Comparison of ENCODE assay signal across 29 mouse cellular contexts in the genomic region with DNA sequence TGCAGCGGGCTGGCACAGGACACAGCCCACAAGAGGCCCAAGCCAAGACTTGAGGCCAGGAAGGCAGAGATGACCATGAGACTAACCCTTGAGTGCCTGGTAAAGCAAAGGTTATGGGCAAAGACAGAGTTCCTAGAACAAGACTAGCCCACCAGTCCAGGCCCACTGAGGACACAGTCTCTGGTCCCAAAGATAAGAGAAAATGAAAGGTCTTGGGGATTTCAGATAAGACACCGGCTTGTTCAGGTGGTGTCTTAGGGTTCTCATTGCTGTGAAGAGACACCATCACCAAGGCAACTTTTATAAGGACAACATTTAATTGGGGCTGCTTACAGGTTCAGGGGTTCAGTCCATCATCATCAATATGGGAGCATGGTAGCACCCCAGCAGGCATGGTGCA.
"Had no signal": no experiment of that assay in that cellular context is flagged by ENCODE, and none has a peak within 500 bp of the region (broad histone marks: within the 10 kb centered on the region; RNA-seq: fewer than 3 reads in every experiment).

No protein-coding gene starts in this region.

- ATAC-seq: liver, postnatal 0 days; midbrain, embryonic 13.5 days; midbrain, embryonic 15.5 days; midbrain, embryonic 16.5 days had no signal

- H3K9me3 ChIP-seq: limb, embryonic 10.5 days; limb, embryonic 12.5 days; limb, embryonic 13.5 days; limb, embryonic 15.5 days; liver, embryonic 13.5 days; liver, embryonic 15.5 days; lung, embryonic 15.5 days; megakaryocyte, embryonic 14.5 days; midbrain, embryonic 10.5 days; midbrain, embryonic 12.5 days; midbrain, embryonic 13.5 days; midbrain, embryonic 15.5 days; neural tube, embryonic 12.5 days; neural tube, embryonic 13.5 days had no signal

- H3K27ac ChIP-seq: limb, embryonic 10.5 days; limb, embryonic 12.5 days; limb, embryonic 13.5 days; limb, embryonic 15.5 days; liver, embryonic 13.5 days; liver, embryonic 14.5 days; liver, embryonic 15.5 days; lung, embryonic 15.5 days; macrophage; midbrain, embryonic 10.5 days; midbrain, embryonic 12.5 days; midbrain, embryonic 13.5 days; midbrain, embryonic 15.5 days; neural tube, embryonic 12.5 days; neural tube, embryonic 13.5 days had no signal

- H3K27me3 ChIP-seq: limb, embryonic 12.5 days; limb, embryonic 13.5 days; limb, embryonic 15.5 days; liver, embryonic 13.5 days; liver, embryonic 15.5 days; lung, embryonic 15.5 days; midbrain, embryonic 12.5 days; midbrain, embryonic 13.5 days; midbrain, embryonic 15.5 days; neural tube, embryonic 12.5 days; neural tube, embryonic 13.5 days had no signal

- H3K4me1 ChIP-seq: limb, embryonic 12.5 days; midbrain, embryonic 15.5 days had no signal

- H3K4me2 ChIP-seq: limb, embryonic 12.5 days; limb, embryonic 13.5 days; limb, embryonic 15.5 days; liver, embryonic 13.5 days; liver, embryonic 15.5 days; lung, embryonic 14.5 days; lung, embryonic 15.5 days; midbrain, embryonic 11.5 days; midbrain, embryonic 12.5 days; midbrain, embryonic 13.5 days; midbrain, embryonic 15.5 days; neural tube, embryonic 12.5 days; neural tube, embryonic 13.5 days had no signal

- H3K4me3 ChIP-seq: limb, embryonic 10.5 days; limb, embryonic 12.5 days; limb, embryonic 13.5 days; limb, embryonic 15.5 days; liver, embryonic 13.5 days; liver, embryonic 15.5 days; lung, embryonic 15.5 days; megakaryocyte, embryonic 14.5 days; midbrain, embryonic 10.5 days; midbrain, embryonic 12.5 days; midbrain, embryonic 13.5 days; midbrain, embryonic 15.5 days; myocyte; neural tube, embryonic 12.5 days; neural tube, embryonic 13.5 days had no signal

- DNase-seq: left cerebral cortex, postnatal 4 days; liver; liver, embryonic 13.5 days; liver, postnatal 0 days; lung, adult 18-20 months; lung, adult 2 months; lung, embryonic 14.5 days; lung, postnatal 10 days; lung, postnatal 14 days; lung, postnatal 4 days; midbrain, embryonic 14.5 days had no signal

- H3K36me3 ChIP-seq: limb, embryonic 10.5 days; limb, embryonic 12.5 days; limb, embryonic 13.5 days; limb, embryonic 15.5 days; liver, embryonic 13.5 days; liver, embryonic 15.5 days; lung, embryonic 15.5 days; midbrain, embryonic 10.5 days; midbrain, embryonic 12.5 days; midbrain, embryonic 13.5 days; midbrain, embryonic 15.5 days; neural tube, embryonic 12.5 days; neural tube, embryonic 13.5 days had no signal

- H3K9ac ChIP-seq: limb, embryonic 12.5 days; limb, embryonic 13.5 days; limb, embryonic 15.5 days; liver, embryonic 13.5 days; liver, embryonic 14.5 days; liver, embryonic 15.5 days; liver, postnatal 0 days; lung, embryonic 14.5 days; lung, embryonic 15.5 days; midbrain, embryonic 12.5 days; midbrain, embryonic 13.5 days; midbrain, embryonic 15.5 days; neural tube, embryonic 12.5 days; neural tube, embryonic 13.5 days had no signal
